Mouse (Mus musculus) layer of hippocampus, postnatal 36 days (tissue): ENCODE results near the gene Tpm3. TPM values are rescaled to one million over a fixed set of nuclear protein-coding genes. Genes with fewer than 3 reads are reported as not detected.

ENCODE experiments used
- DNase-seq, 2 experiments: peaks; one replicate each; pipeline ENCODE4 v3.0.0; 2022
- total RNA-seq, 2 experiments: library from RNA; stranded (reverse); gene quantifications; 2 replicates each; pipeline ENCODE4 v1.2.3; 2021

Gene Tpm3
- total RNA-seq, result 100 to 1,000 TPM; 181 to 182 TPM

GRCm38 (mm10) chr3:90072294-90072693 is at the start of gene Tpm3:
Tpm3 (plus strand) TSS chr3:90072649.
- no peak for DNase-seq

GRCm38 (mm10) chr3:90034653-90035052 is 37.8 kb upstream of the Tpm3 start:
- DNase-seq, result no peak

GRCm38 (mm10) chr3:90036263-90036662 is 36.2 kb upstream of the Tpm3 start:
- DNase-seq, result no peak

- no peak for DNase-seq
Observed at GRCm38 (mm10) chr3:90049691-90050090, 22.8 kb upstream of the Tpm3 start.

- DNase-seq, result peak in 1 of 2 experiments; percentile 42
Observed at GRCm38 (mm10) chr3:90051441-90052350, 20.8 kb upstream of the Tpm3 start, which contains the start of gene 4933434E20Rik. 4933434E20Rik (plus strand) TSS chr3:90051636.

- peak; percentile 88 for DNase-seq
Observed at GRCm38 (mm10) chr3:90052351-90053241, 19.9 kb upstream of the Tpm3 start, which contains the start of gene Ubap2l. Ubap2l (minus strand) TSS chr3:90052628.

GRCm38 (mm10) chr3:90061549-90061948 is 10.9 kb upstream of the Tpm3 start:
- no peak for DNase-seq

GRCm38 (mm10) chr3:90062539-90062938 is 9.9 kb upstream of the Tpm3 start:
- no peak for DNase-seq

GRCm38 (mm10) chr3:90064383-90064782 is 8.1 kb upstream of the Tpm3 start:
- no peak for DNase-seq

GRCm38 (mm10) chr3:90065553-90065952 is 6.9 kb upstream of the Tpm3 start:
- DNase-seq, result peak in 1 of 2 experiments; percentile 24

GRCm38 (mm10) chr3:90067851-90068250 is 4.6 kb upstream of the Tpm3 start:
- DNase-seq, result no peak

GRCm38 (mm10) chr3:90069688-90070087 is 2.8 kb upstream of the Tpm3 start:
- DNase-seq, result no peak

- DNase-seq, result peak; percentile 64 to 77
Observed at GRCm38 (mm10) chr3:90076921-90077716, 4.7 kb downstream of the Tpm3 start.

GRCm38 (mm10) chr3:90078224-90078623 is 5.8 kb downstream of the Tpm3 start:
- DNase-seq, result no peak

- peak; percentile 92 to 94 for DNase-seq
Observed at GRCm38 (mm10) chr3:90079133-90079762, 6.8 kb downstream of the Tpm3 start.

- DNase-seq, result peak; percentile 58 to 64
Observed at GRCm38 (mm10) chr3:90079763-90080497, 7.5 kb downstream of the Tpm3 start.

GRCm38 (mm10) chr3:90080498-90080863 is 8.0 kb downstream of the Tpm3 start:
- no peak for DNase-seq

GRCm38 (mm10) chr3:90081365-90082240 is 9.2 kb downstream of the Tpm3 start:
- no peak for DNase-seq

- peak in 1 of 2 experiments; percentile 10 for DNase-seq
Observed at GRCm38 (mm10) chr3:90083034-90083433, 10.6 kb downstream of the Tpm3 start.
